Mouse (Mus musculus) myocyte (in vitro differentiated cells): ENCODE data around the gene Tfpt.
"Not testable (repeated sequence)": the region's sequence is repeated elsewhere in the genome, so short reads cannot be mapped to it uniquely, and the experiment has no call there.

ENCODE experiments used
- CEBPB ChIP-seq: IDR thresholded peaks from 2 replicates; pipeline ENCODE4 v1.6.1; 2011; ENCODE audit warnings: mild to moderate bottlenecking, moderate library complexity; ENCODE audit not compliant: poor library complexity, insufficient read depth, severe bottlenecking
- E2F4 ChIP-seq: IDR thresholded peaks from one replicate; pipeline ENCODE4 v1.6.1; 2011; ENCODE audit warnings: mild to moderate bottlenecking, control low read depth, moderate library complexity; ENCODE audit not compliant: insufficient read depth
- MAX ChIP-seq: IDR thresholded peaks from one replicate; pipeline ENCODE4 v1.6.1; 2011; ENCODE audit warnings: low read depth, mild to moderate bottlenecking, control low read depth
- MYOD1 ChIP-seq, 3 experiments: IDR thresholded peaks; one replicate each; pipeline ENCODE4 v1.6.1; 2011; ENCODE audit warnings: control low read depth in 2 of 3, low read depth in 2 of 3, mild to moderate bottlenecking in 2 of 3, moderate library complexity in 1 of 3; ENCODE audit not compliant: insufficient read length in 2 of 3, control insufficient read depth in 1 of 3
- MYOG ChIP-seq, 3 experiments: IDR thresholded peaks; one replicate each; pipeline ENCODE4 v1.6.1; 2011; ENCODE audit warnings: control low read depth in 2 of 3, low read depth in 2 of 3, mild to moderate bottlenecking in 2 of 3; ENCODE audit not compliant: insufficient read length in 2 of 3, control insufficient read depth in 1 of 3, insufficient read depth in 1 of 3
- POLR2A ChIP-seq: IDR thresholded peaks from one replicate; pipeline ENCODE4 v1.6.1; 2011; ENCODE audit warnings: low read depth, mild to moderate bottlenecking, control low read depth, moderate library complexity; ENCODE audit not compliant: insufficient read length
- TCF12 ChIP-seq: IDR thresholded peaks from one replicate; pipeline ENCODE4 v1.6.1; 2011; ENCODE audit warnings: mild to moderate bottlenecking, control low read depth; ENCODE audit not compliant: poor library complexity, insufficient read depth, severe bottlenecking
- TCF3 ChIP-seq: IDR thresholded peaks from one replicate; pipeline ENCODE4 v1.6.1; 2011; ENCODE audit warnings: low read depth, control low read depth; ENCODE audit not compliant: insufficient read length
- USF1 ChIP-seq: IDR thresholded peaks from one replicate; pipeline ENCODE4 v1.6.1; 2011; ENCODE audit warnings: low read depth, mild to moderate bottlenecking, control low read depth, moderate library complexity

GRCm38 (mm10) chr7:3570580-3570979 is 59.1 kb downstream of the Tfpt start:
- not testable (repeated sequence) for TF ChIP-seq TCF12; MYOD1 (IDR thresholded peaks at IDR 0.05; ENCODE audit: control insufficient read depth in 1 of 3, insufficient read length in 2 of 3, low read depth in 2 of 3); USF1; TCF3; POLR2A; MYOG (IDR thresholded peaks at IDR 0.05; ENCODE audit: control insufficient read depth in 1 of 3, insufficient read depth in 1 of 3, insufficient read length in 2 of 3, low read depth in 2 of 3); CEBPB; MAX; E2F4
